Mouse (Mus musculus) E14TG2a.4 (cell line): ENCODE results near the gene Spata1.

Experiments
- CTCF ChIP-seq: conservative IDR thresholded peaks from 2 replicates; pipeline ENCODE4 v1.5.1; 2014; ENCODE audit warnings: low read length
- NANOG ChIP-seq: IDR thresholded peaks from 2 replicates; pipeline ENCODE4 v1.6.1; 2014; ENCODE audit warnings: borderline replicate concordance, low read length, mixed read lengths
- POU5F1 ChIP-seq: IDR thresholded peaks from 2 replicates; pipeline ENCODE4 v1.6.1; 2014; ENCODE audit warnings: low read length, borderline replicate concordance

- no peak for TF ChIP-seq CTCF
- TF ChIP-seq POU5F1 = no peak
- no peak for TF ChIP-seq NANOG
Measured at GRCm38 (mm10) chr3:146506711-146507110, 7.2 kb upstream of the Spata1 start.
